Comparison of ENCODE assay signal across 23 mouse cellular contexts in genomic region chr1:79859975-79860374, GRCm38 (mm10). TPM values are rescaled to one million over a fixed set of nuclear protein-coding genes. Genes with fewer than 3 reads are reported as not detected.
DNase-seq lines count a peak whose midpoint lies in the region; ATAC-seq lines count a peak whose summit lies in the region.
"Had no signal": no experiment of that assay in that cellular context is flagged by ENCODE, and none has a peak within 500 bp of the region (broad histone marks: within the 10 kb centered on the region; RNA-seq: fewer than 3 reads in every experiment).

No protein-coding gene starts in this region.

- no peaks in the 10 kb centered on the region for H3K36me3 ChIP-seq in heart, embryonic 14.5 days (ENCODE audit: control insufficient read depth, insufficient read depth, low read length)
- no peaks in the 10 kb centered on the region for H3K36me3 ChIP-seq in lung, embryonic 15.5 days
- no peaks in the 10 kb centered on the region for H3K36me3 ChIP-seq in hindbrain, embryonic 13.5 days
- no peaks in the 10 kb centered on the region for H3K36me3 ChIP-seq in hindbrain, embryonic 15.5 days
- no peaks in the 10 kb centered on the region for H3K36me3 ChIP-seq in forebrain, embryonic 16.5 days (ENCODE audit: control insufficient read depth, insufficient read depth)
- H3K36me3 ChIP-seq: embryonic facial prominence, embryonic 15.5 days; limb, embryonic 12.5 days; midbrain, embryonic 13.5 days; stomach, embryonic 15.5 days had no signal

- H3K4me1 ChIP-seq in heart, embryonic 14.5 days (ENCODE audit: control insufficient read depth in 2 of 2, insufficient read depth in 2 of 2, low read length in 2 of 2), result peaks cover 10 to 35% of the 10 kb centered on the region in 2 experiments
- H3K4me1 ChIP-seq in lung, embryonic 15.5 days, result peaks cover 51% of the 10 kb centered on the region
- peaks cover 55% of the 10 kb centered on the region for H3K4me1 ChIP-seq in hindbrain, embryonic 13.5 days (replicated peaks)
- H3K4me1 ChIP-seq in hindbrain, embryonic 15.5 days (replicated peaks), result peaks cover 16% of the 10 kb centered on the region
- H3K4me1 ChIP-seq in forebrain, embryonic 16.5 days (replicated peaks; ENCODE audit: control insufficient read depth, insufficient read depth, low read length), result peaks cover 19% of the 10 kb centered on the region

- no peak overlapping the region for H3K9ac ChIP-seq in heart, embryonic 14.5 days (ENCODE audit: low read length)
- H3K9ac ChIP-seq in lung, embryonic 15.5 days, result no peak overlapping the region
- no peak overlapping the region for H3K9ac ChIP-seq in hindbrain, embryonic 13.5 days
- H3K9ac ChIP-seq in hindbrain, embryonic 15.5 days, result no peak overlapping the region
- no peak overlapping the region for H3K9ac ChIP-seq in forebrain, embryonic 16.5 days (replicated peaks; ENCODE audit: low read depth, low read length)
- H3K9ac ChIP-seq: embryonic facial prominence, embryonic 15.5 days; limb, embryonic 12.5 days; liver, postnatal 0 days; midbrain, embryonic 13.5 days; stomach, embryonic 15.5 days had no signal

- H3K4me3 ChIP-seq in heart, embryonic 14.5 days (ENCODE audit: control insufficient read depth in 1 of 2, insufficient read depth in 1 of 2, low read depth in 1 of 2, low read length in 2 of 2), result no peak overlapping the region
- no peak overlapping the region for H3K4me3 ChIP-seq in lung, embryonic 15.5 days
- H3K4me3 ChIP-seq in hindbrain, embryonic 13.5 days, result no peak overlapping the region
- no peak overlapping the region for H3K4me3 ChIP-seq in hindbrain, embryonic 15.5 days
- H3K4me3 ChIP-seq in forebrain, embryonic 16.5 days (replicated peaks; ENCODE audit: low read length), result no peak overlapping the region
- H3K4me3 ChIP-seq: limb, embryonic 12.5 days; stomach, embryonic 15.5 days had no signal

- WGBS in heart, embryonic 14.5 days, result 71% methylated on average over 5 of the region's 5 CpGs
- 36% methylated on average over 5 of the region's 5 CpGs for WGBS in lung, embryonic 15.5 days
- whole genome bisulfite sequencing in hindbrain, embryonic 13.5 days, result 84% methylated on average over 5 of the region's 5 CpGs
- 85% methylated on average over 5 of the region's 5 CpGs for WGBS in hindbrain, embryonic 15.5 days
- WGBS in forebrain, embryonic 16.5 days, result 90% methylated on average over 5 of the region's 5 CpGs

- H3K4me2 ChIP-seq in heart, embryonic 14.5 days (ENCODE audit: low read length), result peak overlapping the region; percentile 41
- H3K4me2 ChIP-seq in lung, embryonic 15.5 days, result 0 out of 2 replicates have a peak overlapping the region, but pooled peaks have one; percentile 90
- no peak overlapping the region for H3K4me2 ChIP-seq in hindbrain, embryonic 13.5 days
- no peak overlapping the region for H3K4me2 ChIP-seq in hindbrain, embryonic 15.5 days
- no peak overlapping the region for H3K4me2 ChIP-seq in forebrain, embryonic 16.5 days (ENCODE audit: low read length)
- H3K4me2 ChIP-seq: liver, embryonic 11.5 days had no signal

- H3K27ac ChIP-seq in heart, embryonic 14.5 days (replicated peaks in 1 of 2; ENCODE audit: control insufficient read depth in 1 of 2, insufficient read depth in 1 of 2, low read depth in 2 of 2, low read length in 2 of 2), result no peak overlapping the region
- H3K27ac ChIP-seq in lung, embryonic 15.5 days, result peak overlapping the region; percentile 91
- H3K27ac ChIP-seq in hindbrain, embryonic 13.5 days, result peak overlapping the region; percentile 85; the same call in 1 of the 2 replicates
- H3K27ac ChIP-seq in hindbrain, embryonic 15.5 days (replicated peaks), result peak overlapping the region; percentile 70
- no peak overlapping the region for H3K27ac ChIP-seq in forebrain, embryonic 16.5 days (ENCODE audit: low read length)
- H3K27ac ChIP-seq: limb, embryonic 12.5 days had no signal

- intact Hi-C loops in heart, postnatal 10 days (cut with DNase I), result no loop called here

- no peaks in the 10 kb centered on the region for H3K9me3 ChIP-seq in heart, embryonic 14.5 days (ENCODE audit: control insufficient read depth, low read length)
- no peaks in the 10 kb centered on the region for H3K9me3 ChIP-seq in lung, embryonic 15.5 days
- H3K9me3 ChIP-seq in hindbrain, embryonic 13.5 days, result no peaks in the 10 kb centered on the region
- no peaks in the 10 kb centered on the region for H3K9me3 ChIP-seq in hindbrain, embryonic 15.5 days
- no peaks in the 10 kb centered on the region for H3K9me3 ChIP-seq in forebrain, embryonic 16.5 days (ENCODE audit: control insufficient read depth, low read length)
- H3K9me3 ChIP-seq: embryonic facial prominence, embryonic 15.5 days; limb, embryonic 12.5 days; megakaryocyte, embryonic 14.5 days; midbrain, embryonic 13.5 days; stomach, embryonic 15.5 days had no signal

- H3K27me3 ChIP-seq in heart, embryonic 14.5 days (ENCODE audit: control insufficient read depth, insufficient read depth, low read length), result no peaks in the 10 kb centered on the region
- no peaks in the 10 kb centered on the region for H3K27me3 ChIP-seq in lung, embryonic 15.5 days
- H3K27me3 ChIP-seq in hindbrain, embryonic 13.5 days, result no peaks in the 10 kb centered on the region; the same call in 1 of the 2 replicates
- H3K27me3 ChIP-seq in hindbrain, embryonic 15.5 days, result no peaks in the 10 kb centered on the region
- H3K27me3 ChIP-seq in forebrain, embryonic 16.5 days (replicated peaks; ENCODE audit: control insufficient read depth, insufficient read depth, low read length), result peaks cover 30% of the 10 kb centered on the region
- H3K27me3 ChIP-seq: embryonic facial prominence, embryonic 15.5 days; stomach, embryonic 15.5 days had no signal

- no peak for ATAC-seq in heart, embryonic 14.5 days (ENCODE audit: insufficient number of reproducible peaks, insufficient read depth, low FRiP score, low read depth)
- ATAC-seq in lung, embryonic 15.5 days (ENCODE audit: borderline replicate concordance, extremely low read depth, low FRiP score, low TSS enrichment), result peak; percentile 64
- no peak for ATAC-seq in hindbrain, embryonic 13.5 days (ENCODE audit: low FRiP score)
- no peak for ATAC-seq in hindbrain, embryonic 15.5 days (ENCODE audit: low FRiP score, low read depth)
- no peak for ATAC-seq in forebrain, embryonic 16.5 days
- ATAC-seq: forebrain, embryonic 14.5 days; intestine, postnatal 0 days; liver, postnatal 0 days had no signal

- no peak for DNase-seq in heart, postnatal 10 days
- no peak for DNase-seq in lung, adult 18-20 months
- no peak for DNase-seq in adrenal gland, postnatal 10 days
- DNase-seq: adrenal gland, postnatal 14 days; cerebellum, adult 2 months; cerebellum, postnatal 36 days; kidney, postnatal 25 days; liver, postnatal 0 days had no signal

RNA-seq across cellular contexts. Expression of gene Serpine2, which starts 1.0 kb away (rescaled TPM):
- polyA plus RNA-seq in heart, embryonic 14.5 days (2014; fragmentation: Nextera tagmentation; extraction: Ambion mirVana), result 128 and 156 TPM in 2 replicates
- total RNA-seq in heart, postnatal 10 days (2021), result 10 to 100 TPM; 40.1 to 42.9 TPM
- 357 TPM in 2 replicates for polyA plus RNA-seq in lung, embryonic 15.5 days (2015; fragmentation: Nextera tagmentation; extraction: Ambion mirVana)
- polyA plus RNA-seq in hindbrain, embryonic 13.5 days (2015; fragmentation: Nextera tagmentation; extraction: Ambion mirVana), result 210 and 215 TPM in 2 replicates
- 272 and 313 TPM in 2 replicates for polyA plus RNA-seq in hindbrain, embryonic 15.5 days (2015; fragmentation: Nextera tagmentation; extraction: Ambion mirVana)
- total RNA-seq in adrenal gland, postnatal 10 days (2021), result 10 to 100 TPM; 15.9 to 25.7 TPM
- polyA plus RNA-seq in forebrain, embryonic 16.5 days (2015; fragmentation: Nextera tagmentation; extraction: Ambion mirVana), result 65.2 and 82.0 TPM in 2 replicates
- total RNA-seq: MEL; monocyte, adult 5-6 weeks had no signal

Comparison
In these comparisons a context has a peak if more than half of its experiments do, and no peak if none do; other contexts are left out.
1. H3K27ac ChIP-seq: peak in lung, embryonic 15.5 days (single experiment), hindbrain, embryonic 13.5 days (single experiment) and hindbrain, embryonic 15.5 days (single experiment); none in heart, embryonic 14.5 days (0 of 2) and forebrain, embryonic 16.5 days (single experiment).
2. H3K4me2 ChIP-seq: peak in heart, embryonic 14.5 days (single experiment) and lung, embryonic 15.5 days (single experiment); none in hindbrain, embryonic 13.5 days (single experiment), hindbrain, embryonic 15.5 days (single experiment) and forebrain, embryonic 16.5 days (single experiment).